Mouse (Mus musculus): ENCODE measurements around the gene Hist1h2af.
"Not testable (repeated sequence)": the region's sequence is repeated elsewhere in the genome, so short reads cannot be mapped to it uniquely, and the experiment has no call there.

Gene Hist1h2af

GRCm38 (mm10) chr13:23554925-23555838, 21.5 kb downstream of the Hist1h2af start:
- DNase-seq (ENCODE audit: extremely low read depth, low read depth): peak; percentile 95

- peak; percentile 95 for DNase-seq (ENCODE audit: extremely low read depth, low read depth)
Observed at GRCm38 (mm10) chr13:23555839-23556416, 22.2 kb downstream of the Hist1h2af start.

- DNase-seq (ENCODE audit: extremely low read depth, low read depth): no peak
Observed at GRCm38 (mm10) chr13:23556906-23557305, 23.2 kb downstream of the Hist1h2af start.

DNA sequence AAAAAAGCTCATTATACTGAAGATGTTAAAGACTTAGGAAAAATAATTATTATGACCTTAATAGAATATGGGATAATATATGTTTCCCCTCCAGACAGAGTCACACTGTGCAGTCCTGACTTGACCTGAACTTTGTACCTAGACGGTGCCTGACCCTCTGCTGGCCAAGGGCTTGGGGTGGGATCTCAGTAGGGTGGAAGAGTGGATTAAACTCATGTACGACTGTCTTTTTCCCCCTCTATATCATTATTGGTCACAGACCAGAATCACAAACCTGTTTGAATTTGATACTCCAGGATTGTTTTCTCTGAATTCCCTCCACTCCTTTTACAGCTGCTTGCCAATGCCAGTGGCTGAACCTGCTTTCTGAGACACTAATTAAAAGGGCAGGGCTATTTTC, 27.0 kb downstream of the Hist1h2af start:
- DNase-seq (ENCODE audit: extremely low read depth, low read depth): not testable (repeated sequence)

DNA sequence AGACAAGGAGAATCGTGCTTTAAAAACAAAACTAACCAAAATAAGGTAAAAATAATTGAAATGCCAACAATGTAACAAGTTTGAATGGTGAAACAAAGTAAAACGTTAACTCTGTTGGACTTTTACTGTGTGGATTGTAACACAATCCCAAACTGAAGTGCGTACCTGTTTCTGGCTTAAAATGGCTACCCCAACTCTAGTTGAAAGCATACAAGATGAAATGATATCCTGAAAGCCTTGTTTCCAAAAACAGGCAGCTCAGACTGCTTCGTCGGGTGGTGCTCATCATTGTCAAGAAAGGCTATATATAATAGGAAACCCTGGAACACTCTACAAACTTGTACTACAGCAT, 27.8 kb downstream of the Hist1h2af start:
- DNase-seq (ENCODE audit: extremely low read depth, low read depth): not testable (repeated sequence)

GRCm38 (mm10) chr13:23561883-23562659, 28.4 kb downstream of the Hist1h2af start, which contains the start of gene Hist1h3e:
Gene Hist1h3e (minus strand): TSS chr13:23562369.
- peak; percentile 99 for DNase-seq (ENCODE audit: extremely low read depth, low read depth)

GRCm38 (mm10) chr13:23562699-23563462, 29.2 kb downstream of the Hist1h2af start:
- DNase-seq (ENCODE audit: extremely low read depth, low read depth): peak; percentile 88

DNA sequence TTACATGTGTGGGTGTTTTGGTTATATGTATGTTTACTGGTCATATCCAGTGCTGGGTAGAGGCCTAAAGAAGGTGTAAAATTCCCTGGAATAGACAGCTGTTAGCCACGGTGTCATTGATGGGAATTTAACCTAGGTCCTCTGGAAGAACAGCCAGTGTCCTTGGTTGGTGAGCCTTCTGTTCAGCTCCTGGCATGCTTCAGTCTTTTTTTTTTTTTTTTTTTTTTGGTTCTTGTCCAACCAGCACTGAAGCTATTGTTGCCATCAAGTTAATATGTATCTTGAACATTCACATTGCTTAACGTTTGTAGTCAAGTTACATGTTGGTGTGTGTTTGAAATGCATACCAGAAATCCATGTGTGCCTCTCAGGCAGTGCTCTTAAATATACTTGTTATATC, 30.8 kb downstream of the Hist1h2af start:
- no peak for DNase-seq (ENCODE audit: extremely low read depth, low read depth)

GRCm38 (mm10) chr13:23570261-23571021, 36.7 kb downstream of the Hist1h2af start:
- DNase-seq (ENCODE audit: extremely low read depth, low read depth): peak; percentile 63

GRCm38 (mm10) chr13:23571022-23571503, 37.4 kb downstream of the Hist1h2af start, which contains the start of the genes Hist1h2ae and Hist1h2bg:
Gene Hist1h2ae (minus strand): TSS chr13:23571220.
Gene Hist1h2bg (plus strand): TSS chr13:23571396.
- peak; percentile 99 for DNase-seq (ENCODE audit: extremely low read depth, low read depth)

- DNase-seq (ENCODE audit: extremely low read depth, low read depth): not testable (repeated sequence)
Observed at GRCm38 (mm10) chr13:23571504-23572217, 38.0 kb downstream of the Hist1h2af start.

DNA sequence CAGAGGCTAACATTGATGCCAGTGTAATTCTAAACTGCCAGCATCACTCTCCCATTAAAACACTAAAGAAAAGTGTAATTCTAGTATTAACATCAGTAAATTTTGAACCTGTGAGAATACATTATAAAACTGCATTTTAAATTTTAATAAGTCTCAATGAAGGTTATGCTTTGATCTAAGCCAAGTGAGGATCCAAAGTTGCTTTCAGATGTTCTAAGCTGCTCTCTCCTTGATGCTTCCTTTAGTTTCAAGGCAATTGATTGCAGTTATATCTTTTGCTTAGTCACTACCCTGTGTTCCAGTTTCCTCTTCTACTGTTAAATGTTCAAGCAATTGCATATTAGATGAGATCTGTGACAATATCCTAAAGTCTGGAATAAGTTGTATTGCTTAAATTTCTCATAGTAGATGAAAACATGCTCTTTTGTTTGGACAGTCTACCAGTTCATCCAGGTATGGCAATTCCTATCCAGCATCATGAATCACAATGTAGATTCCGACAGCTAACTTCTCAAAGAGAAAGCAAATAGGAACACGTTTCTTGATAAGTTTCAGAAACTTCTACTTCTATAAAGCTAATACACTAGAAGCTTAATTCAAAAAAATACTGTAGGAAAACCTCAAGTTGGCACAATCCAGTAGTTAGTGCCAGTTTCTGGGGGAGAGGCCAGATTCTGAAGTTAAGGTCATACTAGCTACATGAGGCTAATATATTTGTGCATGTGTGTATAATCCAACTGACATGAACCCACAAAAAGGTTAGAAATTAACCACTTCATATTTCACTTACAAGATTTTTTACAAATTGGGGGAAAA, 38.7 kb downstream of the Hist1h2af start:
- peak; percentile 66 for DNase-seq (ENCODE audit: extremely low read depth, low read depth)

DNA sequence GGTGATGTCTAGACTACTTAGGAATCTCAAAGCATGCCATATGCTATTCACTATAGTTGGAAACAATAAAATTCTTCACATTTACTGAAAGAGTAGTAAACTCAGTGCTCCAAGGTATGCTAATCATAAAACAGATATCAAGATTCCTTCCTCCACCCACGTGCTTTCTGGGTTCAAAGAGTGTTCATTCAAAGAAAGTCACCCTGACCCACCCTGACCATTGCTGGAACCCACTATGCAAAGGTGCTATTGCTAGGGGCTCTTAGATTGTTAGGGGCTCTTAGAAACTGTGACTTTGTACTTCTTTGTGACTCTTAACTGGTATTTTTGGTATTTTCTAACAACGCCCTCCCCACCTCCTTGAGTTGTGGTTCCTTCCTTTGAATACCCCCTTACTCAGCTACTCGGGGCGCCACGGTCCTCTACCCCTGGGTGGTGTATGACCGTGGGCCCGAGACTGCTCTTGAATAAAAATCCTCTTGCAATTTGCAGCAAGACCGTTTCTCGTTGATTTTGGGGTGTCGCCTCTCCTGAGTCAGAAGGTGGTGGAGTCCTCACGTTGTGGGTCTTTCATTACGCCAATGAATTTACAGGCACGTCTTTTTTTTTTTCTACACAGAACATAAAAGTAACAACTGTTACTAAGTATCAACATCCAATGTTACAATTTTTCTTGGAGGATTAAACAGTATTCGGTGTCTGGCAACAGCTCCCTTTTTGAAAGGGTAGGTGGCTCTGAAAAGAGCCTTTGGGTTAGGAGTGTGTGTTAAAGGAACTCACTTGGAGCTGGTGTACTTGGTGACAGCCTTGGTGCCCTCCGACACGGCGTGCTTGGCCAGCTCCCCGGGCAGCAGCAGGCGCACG, 39.6 kb downstream of the Hist1h2af start:
- DNase-seq (ENCODE audit: extremely low read depth, low read depth): not testable (repeated sequence)

DNA sequence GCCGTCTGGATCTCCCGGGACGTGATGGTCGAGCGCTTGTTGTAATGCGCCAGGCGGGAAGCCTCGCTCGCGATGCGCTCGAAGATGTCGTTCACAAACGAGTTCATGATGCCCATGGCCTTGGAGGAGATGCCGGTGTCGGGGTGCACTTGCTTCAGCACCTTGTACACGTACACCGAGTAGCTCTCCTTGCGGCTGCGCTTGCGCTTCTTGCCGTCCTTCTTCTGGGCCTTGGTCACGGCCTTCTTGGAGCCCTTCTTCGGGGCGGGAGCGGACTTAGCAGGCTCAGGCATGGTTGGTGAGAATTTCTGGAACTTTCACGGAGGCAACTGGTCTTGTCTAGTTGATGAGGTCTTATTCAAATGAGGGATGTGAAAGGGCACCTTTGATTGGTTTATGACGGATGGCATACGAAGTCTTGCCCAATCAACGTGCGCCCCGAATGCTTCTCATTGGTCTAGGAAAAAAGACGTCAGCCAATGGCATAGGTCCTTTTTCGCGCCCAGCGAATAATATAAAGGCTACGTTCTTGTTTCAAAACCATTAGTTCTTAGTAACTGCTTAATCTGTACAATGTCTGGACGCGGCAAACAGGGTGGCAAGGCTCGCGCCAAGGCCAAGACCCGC, 40.3 kb downstream of the Hist1h2af start, which contains the start of the genes Hist1h2bf and Hist1h2ad:
Gene Hist1h2bf (minus strand): TSS at position 299 of the 627 bp plus-strand sequence.
Gene Hist1h2ad (plus strand): TSS at position 484 of the 627 bp plus-strand sequence.
- peak; percentile 99 for DNase-seq (ENCODE audit: extremely low read depth, low read depth)

DNA sequence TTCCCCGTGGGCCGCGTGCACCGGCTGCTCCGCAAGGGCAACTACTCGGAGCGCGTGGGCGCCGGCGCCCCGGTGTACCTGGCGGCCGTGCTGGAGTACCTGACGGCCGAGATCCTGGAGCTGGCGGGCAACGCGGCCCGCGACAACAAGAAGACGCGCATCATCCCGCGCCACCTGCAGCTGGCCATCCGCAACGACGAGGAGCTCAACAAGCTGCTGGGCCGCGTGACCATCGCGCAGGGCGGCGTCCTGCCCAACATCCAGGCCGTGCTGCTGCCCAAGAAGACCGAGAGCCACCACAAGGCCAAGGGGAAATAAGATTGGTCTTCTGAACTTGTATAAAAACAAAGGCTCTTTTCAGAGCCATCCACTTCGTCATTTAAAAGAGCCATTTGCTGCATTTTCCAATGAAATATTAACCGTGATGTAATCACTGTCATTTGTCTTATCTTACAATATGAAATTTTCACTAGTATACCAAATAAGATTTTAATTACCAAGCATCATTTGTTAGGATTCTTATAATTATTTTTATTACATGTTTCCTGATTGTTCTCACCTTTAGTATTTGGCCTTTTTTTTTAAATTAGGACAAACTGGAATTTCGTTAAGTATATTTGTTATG, 41.0 kb downstream of the Hist1h2af start:
- peak; percentile 56 for DNase-seq (ENCODE audit: extremely low read depth, low read depth)

DNA sequence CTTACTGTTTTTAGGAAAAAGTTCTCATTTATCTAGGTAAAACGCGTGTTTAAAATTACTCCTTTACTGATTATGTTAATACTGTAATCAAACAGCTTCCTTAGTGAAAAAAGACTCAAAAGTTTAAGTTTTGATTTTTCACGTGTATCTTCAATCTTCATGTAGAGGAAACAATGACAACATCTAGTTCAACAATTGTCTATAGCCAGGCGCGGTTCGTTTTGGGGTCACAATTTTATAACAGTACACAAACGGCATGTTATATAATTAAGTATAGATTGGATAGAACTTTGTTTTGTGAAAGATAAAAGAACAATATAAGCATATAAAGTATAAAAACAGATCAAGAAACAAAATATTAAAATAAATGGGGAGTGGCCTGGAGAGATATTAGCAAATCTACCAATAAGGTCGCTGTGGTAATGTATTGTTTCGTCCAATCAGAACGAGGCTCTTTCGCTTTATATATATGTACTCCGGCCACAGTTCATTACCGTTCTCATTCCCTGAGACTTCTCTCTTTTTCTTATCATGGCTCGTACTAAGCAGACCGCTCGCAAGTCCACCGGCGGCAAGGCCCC, 41.7 kb downstream of the Hist1h2af start, which contains the start of gene Hist1h3d:
Gene Hist1h3d (plus strand): TSS at position 493 of the 581 bp plus-strand sequence.
- peak; percentile 95 for DNase-seq (ENCODE audit: extremely low read depth, low read depth)

All from MEL-GATA-1-ER (cell line).